Mouse (Mus musculus) limb, embryonic 14.5 days (tissue): ENCODE measurements around the gene Gdf11. TPM values are rescaled to one million over a fixed set of nuclear protein-coding genes. Genes with fewer than 3 reads are reported as not detected.

Source experiments
- ATAC-seq: fragments of 200-750 bp; cut with Nextera tagmentation; 2 replicates; pipeline ENCODE4 v1.8.0; 2017; ENCODE audit warnings: low read depth, moderate number of reproducible peaks, moderate TSS enrichment; ENCODE audit not compliant: low FRiP score
- DNase-seq: peaks from one replicate; pipeline ENCODE4 v3.0.0-alpha.2; 2015; ENCODE audit warnings: low spot score
- H3K27ac ChIP-seq: fragments of 300-500 bp; sonication (generic); replicated peaks from 2 replicates; pipeline ENCODE4 v1.5.1; 2014; ENCODE audit warnings: low read depth, mild to moderate bottlenecking, low read length, moderate library complexity, mixed read lengths
- H3K27me3 ChIP-seq: fragments of 300-500 bp; sonication (generic); 2 replicates; pipeline ENCODE4 v1.6.1; 2014; ENCODE audit warnings: low read length, mixed read lengths; ENCODE audit not compliant: control insufficient read depth, insufficient read depth
- H3K36me3 ChIP-seq: fragments of 300-500 bp; sonication (generic); 2 replicates; pipeline ENCODE4 v1.6.1; 2014; ENCODE audit warnings: mild to moderate bottlenecking, low read length, moderate library complexity, mixed read lengths; ENCODE audit not compliant: control insufficient read depth, insufficient read depth
- H3K4me1 ChIP-seq: fragments of 300-500 bp; sonication (generic); 2 replicates; pipeline ENCODE4 v1.6.1; 2014; ENCODE audit warnings: antibody characterized with exemption, low read length, mixed read lengths; ENCODE audit not compliant: control insufficient read depth, insufficient read depth
- H3K4me2 ChIP-seq: fragments of 300-500 bp; sonication (generic); replicated peaks from 2 replicates; pipeline ENCODE4 v1.6.1; 2014; ENCODE audit warnings: low read depth, mild to moderate bottlenecking, low read length, moderate library complexity; ENCODE audit not compliant: severe bottlenecking
- H3K4me3 ChIP-seq: fragments of 300-500 bp; sonication (generic); replicated peaks from 2 replicates; pipeline ENCODE4 v1.5.1; 2014; ENCODE audit warnings: low read length
- H3K9ac ChIP-seq: fragments of 300-500 bp; sonication (generic); 2 replicates; pipeline ENCODE4 v1.6.1; 2014; ENCODE audit warnings: mild to moderate bottlenecking, low read depth, low read length, moderate library complexity; ENCODE audit not compliant: severe bottlenecking
- H3K9me3 ChIP-seq: fragments of 300-500 bp; sonication (generic); 2 replicates; pipeline ENCODE4 v1.6.1; 2016; ENCODE audit warnings: low read length; ENCODE audit not compliant: control insufficient read depth
- POLR2A ChIP-seq: fragments of 200-500 bp; IDR thresholded peaks from 2 replicates; pipeline ENCODE4 v1.8.0; 2012; ENCODE audit warnings: inconsistent platforms, mild to moderate bottlenecking, moderate library complexity, borderline replicate concordance; ENCODE audit not compliant: insufficient read depth, insufficient read length; ENCODE audit errors: extremely low read depth
- WGBS: fragments of 180-500 bp; shearing (Covaris S2); extraction: QIAGEN DNeasy Blood & Tissue Kit; methylation state at CpG from one replicate; pipeline ENCODE4 v1.1.7; 2014; 5-methylcytosine and 5-hydroxymethylcytosine counted together
- polyA plus RNA-seq, 2 experiments: library from polyadenylated mRNA; depleted of rRNA in 1 of 2; stranded (reverse) in 1 of 2; unstranded in 1 of 2; fragments of >200 nt; fragmentation: Nextera tagmentation in 1 of 2; extraction: Ambion mirVana in 1 of 2; gene quantifications; 2 replicates each; pipeline versions ENCODE4 v1.2.1 to v1.2.3; 2012 to 2014

The Gdf11 gene
- polyA plus RNA-seq, 2 experiments = 6.3 to 10.8 TPM

GRCm38 (mm10) chr10:128850339-128850738 lies 41.2 kb downstream of the Gdf11 start:
- Histone ChIP-seq H3K27ac (no peak overlapping the region), H3K36me3 (peaks cover 67% of the 10 kb centered on the region), H3K27me3 (no peaks in the 10 kb centered on the region), H3K9me3 (no peaks in the 10 kb centered on the region), H3K4me3 (no peak overlapping the region), H3K4me2 (no peak overlapping the region), H3K9ac (no peak overlapping the region), H3K4me1 (peaks cover 5% of the 10 kb centered on the region; the same call in 1 of the 2 replicates)
- 64% methylated on average over 3 of the region's 3 CpGs for WGBS
- ATAC-seq (no peak), DNase-seq (no peak)
- no peak for TF ChIP-seq POLR2A

- no peak for DNase-seq
- no peak for ATAC-seq
- H3K4me2 ChIP-seq = no peak overlapping the region
- no peak overlapping the region for H3K4me3 ChIP-seq
- H3K4me1 ChIP-seq = peaks cover 5% of the 10 kb centered on the region; the same call in 1 of the 2 replicates
- H3K9me3 ChIP-seq = no peaks in the 10 kb centered on the region
- peaks cover 69% of the 10 kb centered on the region for H3K36me3 ChIP-seq
- no peaks in the 10 kb centered on the region for H3K27me3 ChIP-seq
- WGBS = 52% methylated on average over 2 of the region's 2 CpGs
- no peak overlapping the region for H3K9ac ChIP-seq
- H3K27ac ChIP-seq = no peak overlapping the region
- no peak for TF ChIP-seq POLR2A
Measured at GRCm38 (mm10) chr10:128848426-128848825, 43.1 kb downstream of the Gdf11 start.

DNA sequence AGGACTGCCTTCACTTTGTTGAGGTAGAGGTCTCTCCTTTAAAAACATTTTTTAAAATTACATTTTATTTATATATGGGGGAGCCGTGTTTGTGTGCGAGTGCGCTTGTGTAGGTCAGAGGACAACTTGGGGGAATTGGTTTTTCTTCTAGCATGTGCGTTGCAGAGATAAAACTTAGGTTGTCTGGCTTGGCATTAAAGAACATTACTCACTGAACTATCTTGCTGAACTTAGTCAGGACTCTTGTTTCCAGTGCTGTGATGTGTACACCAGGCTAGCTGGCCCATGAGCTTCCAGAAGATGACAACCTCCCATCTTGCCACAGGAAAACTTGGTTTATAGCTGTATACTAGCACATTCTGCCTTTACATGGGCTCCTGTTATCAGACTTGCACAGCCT lies 44.9 kb downstream of the Gdf11 start:
- WGBS = 89% methylated on average over 4 of the region's 4 CpGs
- Histone ChIP-seq H3K27ac (no peak overlapping the region), H3K4me2 (no peak overlapping the region), H3K9ac (no peak overlapping the region), H3K4me1 (peaks cover 5% of the 10 kb centered on the region; the same call in 1 of the 2 replicates), H3K9me3 (no peaks in the 10 kb centered on the region), H3K36me3 (peaks cover 71% of the 10 kb centered on the region), H3K27me3 (no peaks in the 10 kb centered on the region), H3K4me3 (no peak overlapping the region)
- DNase-seq = no peak
- no peak for TF ChIP-seq POLR2A
- no peak for ATAC-seq

GRCm38 (mm10) chr10:128845516-128845915 lies 46.0 kb downstream of the Gdf11 start:
- H3K4me2 ChIP-seq = peak overlapping the region; percentile 19; the same call in 1 of the 2 replicates
- H3K36me3 ChIP-seq = peaks cover 71% of the 10 kb centered on the region
- H3K9ac ChIP-seq = no peak overlapping the region
- no peak for TF ChIP-seq POLR2A
- 41% methylated on average over 2 of the region's 2 CpGs for WGBS
- no peaks in the 10 kb centered on the region for H3K27me3 ChIP-seq
- DNase-seq = peak; percentile 62
- H3K4me3 ChIP-seq = no peak overlapping the region
- ATAC-seq = no peak; the same call in 1 of the 2 replicates
- H3K4me1 ChIP-seq = peaks cover 5% of the 10 kb centered on the region; the same call in 1 of the 2 replicates
- H3K9me3 ChIP-seq = no peaks in the 10 kb centered on the region
- no peak overlapping the region for H3K27ac ChIP-seq

DNA sequence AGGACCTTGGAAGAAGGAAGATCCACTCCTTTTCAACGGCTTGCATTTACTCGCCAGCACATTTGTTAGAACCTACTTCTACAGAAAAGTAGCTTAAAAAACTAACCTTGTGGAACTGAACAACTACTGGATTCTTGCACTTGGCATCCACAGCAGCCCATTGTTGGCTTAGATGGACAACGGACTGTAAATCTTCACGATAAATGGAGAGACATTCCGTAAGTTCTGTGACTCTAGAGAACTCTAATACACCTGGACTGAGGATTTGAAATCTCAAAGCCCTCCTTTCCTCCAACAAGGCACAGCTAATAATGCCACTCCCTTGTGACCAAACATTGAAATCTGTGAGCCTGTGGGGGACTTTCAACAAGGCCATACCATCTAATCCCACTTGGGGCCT lies 48.3 kb downstream of the Gdf11 start:
- H3K27me3 ChIP-seq = no peaks in the 10 kb centered on the region
- no peak overlapping the region for H3K9ac ChIP-seq
- H3K9me3 ChIP-seq = no peaks in the 10 kb centered on the region
- H3K27ac ChIP-seq = no peak overlapping the region
- DNase-seq (no peak), ATAC-seq (no peak)
- H3K36me3 ChIP-seq = peaks cover 71% of the 10 kb centered on the region
- no peak for TF ChIP-seq POLR2A
- H3K4me3 ChIP-seq = no peak overlapping the region
- no peak overlapping the region for H3K4me2 ChIP-seq
- 90% methylated on average over 5 of the region's 5 CpGs for WGBS
- peaks cover 5% of the 10 kb centered on the region; the same call in 1 of the 2 replicates for H3K4me1 ChIP-seq

GRCm38 (mm10) chr10:128840612-128841011 lies 50.9 kb downstream of the Gdf11 start:
- Histone ChIP-seq H3K9ac (no peak overlapping the region), H3K27me3 (no peaks in the 10 kb centered on the region), H3K4me3 (no peak overlapping the region), H3K4me2 (no peak overlapping the region), H3K36me3 (peaks cover 72% of the 10 kb centered on the region), H3K4me1 (peaks cover under 1% of the 10 kb centered on the region; the same call in 1 of the 2 replicates), H3K9me3 (no peaks in the 10 kb centered on the region), H3K27ac (no peak overlapping the region)
- TF ChIP-seq POLR2A = no peak
- DNase-seq (no peak), ATAC-seq (no peak)
